Mouse (Mus musculus) lung, adult 2 months (tissue): ENCODE data around the gene 1700016H13Rik.

Experiments used
- CTCF ChIP-seq: fragments of 200-500 bp; IDR thresholded peaks from 2 replicates; pipeline ENCODE4 v1.5.1; 2011; ENCODE audit warnings: mild to moderate bottlenecking, low read length, control low read depth; ENCODE audit not compliant: insufficient read depth
- POLR2A ChIP-seq: fragments of 200-500 bp; IDR thresholded peaks from 2 replicates; pipeline ENCODE4 v1.6.1; 2011; ENCODE audit warnings: low read depth, mild to moderate bottlenecking, control low read depth, low read length, borderline replicate concordance; ENCODE audit errors: extremely low read depth

GRCm38 (mm10) chr5:103598881-103599280, 56.9 kb downstream of the 1700016H13Rik start:
- TF ChIP-seq POLR2A: no peak
- TF ChIP-seq CTCF: no peak
